Mouse (Mus musculus) liver, postnatal 0 days (tissue): Measurements from ENCODE around the gene Sh3glb2.

Experiments
- CTCF ChIP-seq: sonication (generic); IDR thresholded peaks from 2 replicates; pipeline ENCODE4 v1.5.1; 2016; ENCODE audit warnings: antibody characterized with exemption, low read depth
- EP300 ChIP-seq: IDR thresholded peaks from 2 replicates; pipeline ENCODE4 v1.6.1; 2016; ENCODE audit warnings: antibody characterized with exemption, low read depth, mild to moderate bottlenecking

GRCm38 (mm10) chr2:30316955-30317354, 42.2 kb downstream of the Sh3glb2 start:
- TF ChIP-seq CTCF (no peak), EP300 (no peak)
